Mouse (Mus musculus): ENCODE data around the gene Gm4792. TPM values are rescaled to one million over a fixed set of nuclear protein-coding genes. Genes with fewer than 3 reads are reported as not detected.

The Gm4792 gene
- polyA plus RNA-seq, 1 experiment from 2014 or later, result not detected

DNA sequence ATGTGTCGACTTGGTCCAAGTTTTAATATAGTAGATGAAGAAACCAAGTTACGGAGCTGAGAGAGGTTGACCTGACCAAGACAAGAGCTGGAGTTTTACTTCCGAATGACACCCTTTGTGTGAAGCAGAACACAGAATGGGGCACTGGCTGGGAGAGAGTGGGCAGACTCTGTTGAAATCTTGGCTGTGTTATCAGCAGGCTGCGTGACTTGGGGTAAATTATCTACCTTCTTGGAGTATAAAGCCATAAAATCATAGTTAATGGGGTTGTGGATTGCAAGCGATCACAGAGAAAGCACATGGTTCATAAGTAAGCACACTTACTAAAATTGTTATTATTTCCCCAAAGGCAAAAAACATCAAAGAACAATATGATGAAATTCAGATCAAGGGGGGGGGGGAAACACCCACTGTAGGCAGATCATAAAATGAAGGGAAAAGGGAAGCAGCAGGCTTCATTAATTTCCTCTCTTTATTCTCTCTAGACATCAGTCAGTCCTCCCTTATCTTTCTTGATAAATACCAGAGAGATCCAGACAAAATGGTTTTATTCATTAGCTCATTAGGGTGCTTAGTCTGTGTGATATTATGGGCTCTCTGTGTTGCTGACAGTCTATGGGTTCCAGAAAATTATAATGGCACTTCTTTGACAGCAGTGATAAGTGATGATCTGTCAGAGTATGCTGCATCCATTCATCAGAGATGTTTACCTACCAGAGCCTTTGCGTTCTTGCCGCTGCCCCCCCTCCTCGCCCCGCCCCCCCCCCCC, 12.2 kb upstream of the Gm4792 start:
- H3K27ac ChIP-seq (ENCODE audit: low read depth, low read length), result no peak overlapping the region
- H3K4me1 ChIP-seq (ENCODE audit: control insufficient read depth, insufficient read depth, low read length), result no peaks in the 10 kb centered on the region
- WGBS, result 57% methylated on average over 8 of the region's 9 CpGs
- H3K36me3 ChIP-seq (ENCODE audit: control insufficient read depth, insufficient read depth, low read length), result no peaks in the 10 kb centered on the region
- no peak overlapping the region for H3K4me2 ChIP-seq (replicated peaks; ENCODE audit: low read depth, low read length)
- no peaks in the 10 kb centered on the region for H3K9me3 ChIP-seq (ENCODE audit: control insufficient read depth, low read length)
- ATAC-seq (ENCODE audit: low FRiP score, low TSS enrichment), result no peak
- H3K4me3 ChIP-seq (ENCODE audit: low read length), result no peak overlapping the region
- peaks cover 18% of the 10 kb centered on the region; the same call in 1 of the 2 replicates for H3K27me3 ChIP-seq (ENCODE audit: control insufficient read depth, insufficient read depth, low read length)
- H3K9ac ChIP-seq (ENCODE audit: low read depth, low read length), result no peak overlapping the region

DNA sequence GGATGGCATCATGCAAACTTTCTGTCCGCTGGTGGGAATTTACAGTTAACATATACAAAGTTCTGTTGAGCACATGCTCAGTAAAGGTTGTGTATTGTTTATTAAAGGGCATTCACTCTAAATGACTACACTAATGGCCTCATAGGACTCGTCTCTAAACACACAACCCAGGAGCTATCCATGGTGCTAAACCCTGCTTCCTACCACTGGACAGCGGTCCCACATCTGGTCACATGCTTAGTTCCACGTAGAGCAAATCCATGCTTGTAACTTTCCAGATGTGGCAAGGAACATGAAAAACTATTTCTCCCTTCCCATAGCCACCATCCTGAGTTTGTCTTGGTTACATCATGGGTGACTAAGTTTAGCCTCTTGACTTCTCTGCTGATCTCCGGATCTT, 7.0 kb upstream of the Gm4792 start:
- Histone ChIP-seq H3K9ac (ENCODE audit: low read depth, low read length) (no peak overlapping the region), H3K9me3 (ENCODE audit: control insufficient read depth, low read length) (no peaks in the 10 kb centered on the region), H3K4me2 (replicated peaks; ENCODE audit: low read depth, low read length) (no peak overlapping the region), H3K36me3 (ENCODE audit: control insufficient read depth, insufficient read depth, low read length) (no peaks in the 10 kb centered on the region), H3K27ac (ENCODE audit: low read depth, low read length) (no peak overlapping the region), H3K4me1 (ENCODE audit: control insufficient read depth, insufficient read depth, low read length) (no peaks in the 10 kb centered on the region), H3K27me3 (ENCODE audit: control insufficient read depth, insufficient read depth, low read length) (no peaks in the 10 kb centered on the region), H3K4me3 (ENCODE audit: low read length) (no peak overlapping the region)
- 60% methylated on average over 5 of the region's 5 CpGs for WGBS
- no peak for ATAC-seq (ENCODE audit: low FRiP score, low TSS enrichment)

DNA sequence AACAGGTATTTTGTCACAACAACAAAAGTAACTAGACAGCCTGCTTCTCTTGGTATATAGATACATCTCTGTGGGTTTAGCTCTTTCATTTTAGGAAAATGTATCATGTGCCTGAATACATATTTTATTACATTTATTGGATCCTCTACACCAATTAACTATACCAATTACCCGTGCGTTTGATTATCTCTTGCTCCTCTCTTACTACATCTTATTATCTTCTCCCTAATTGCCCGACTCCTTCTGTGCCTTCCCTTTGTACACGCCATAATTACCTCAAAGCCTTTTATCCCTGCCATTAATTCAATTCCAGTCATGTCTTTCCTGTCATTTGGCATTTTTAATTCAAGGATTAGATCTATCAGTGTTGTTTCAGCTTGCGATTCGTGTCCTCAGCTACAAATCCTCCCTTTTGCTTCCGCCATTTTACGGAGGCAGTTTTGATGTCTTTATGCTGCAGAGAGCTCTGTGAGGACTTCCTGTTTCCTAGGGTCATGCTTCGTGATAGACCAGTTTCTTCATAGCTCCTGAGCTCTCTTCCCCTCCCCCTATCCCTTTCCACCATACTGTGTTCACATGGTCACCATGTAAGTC, 5.7 kb upstream of the Gm4792 start:
- no peaks in the 10 kb centered on the region for H3K36me3 ChIP-seq (ENCODE audit: control insufficient read depth, insufficient read depth, low read length)
- no peaks in the 10 kb centered on the region for H3K9me3 ChIP-seq (ENCODE audit: control insufficient read depth, low read length)
- H3K27me3 ChIP-seq (ENCODE audit: control insufficient read depth, insufficient read depth, low read length), result no peaks in the 10 kb centered on the region
- H3K4me1 ChIP-seq (ENCODE audit: control insufficient read depth, insufficient read depth, low read length), result no peaks in the 10 kb centered on the region
- H3K9ac ChIP-seq (ENCODE audit: low read depth, low read length), result no peak overlapping the region
- WGBS, result 86% methylated on average over 9 of the region's 9 CpGs
- no peak overlapping the region for H3K4me3 ChIP-seq (ENCODE audit: low read length)
- no peak for ATAC-seq (ENCODE audit: low FRiP score, low TSS enrichment)
- H3K4me2 ChIP-seq (replicated peaks; ENCODE audit: low read depth, low read length), result no peak overlapping the region
- H3K27ac ChIP-seq (ENCODE audit: low read depth, low read length), result no peak overlapping the region

DNA sequence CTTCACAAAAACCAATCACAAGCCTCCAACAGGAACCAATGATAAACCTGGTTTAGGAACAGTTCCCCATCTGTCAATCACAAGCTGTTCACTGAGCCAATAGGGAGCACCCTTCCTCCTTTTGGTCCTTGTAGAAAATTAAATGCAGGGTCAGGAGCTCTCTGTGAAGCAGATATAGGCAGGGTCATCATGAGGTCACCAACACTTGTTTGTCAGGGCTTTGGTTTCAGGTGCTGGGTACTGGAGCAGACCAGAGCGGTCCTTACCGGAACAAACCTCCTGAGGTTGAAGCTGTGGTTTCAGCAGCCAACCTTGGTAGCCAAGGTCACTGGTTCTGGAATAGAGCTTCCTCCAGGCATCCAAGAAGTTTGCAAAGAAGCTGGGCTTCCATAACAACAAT, 798 bp upstream of the Gm4792 start:
- Histone ChIP-seq H3K4me1 (ENCODE audit: control insufficient read depth, insufficient read depth, low read length) (no peaks in the 10 kb centered on the region), H3K9ac (ENCODE audit: low read depth, low read length) (no peak overlapping the region), H3K4me2 (replicated peaks; ENCODE audit: low read depth, low read length) (no peak overlapping the region), H3K36me3 (ENCODE audit: control insufficient read depth, insufficient read depth, low read length) (no peaks in the 10 kb centered on the region), H3K4me3 (ENCODE audit: low read length) (no peak overlapping the region), H3K9me3 (ENCODE audit: control insufficient read depth, low read length) (no peaks in the 10 kb centered on the region), H3K27me3 (ENCODE audit: control insufficient read depth, insufficient read depth, low read length) (no peaks in the 10 kb centered on the region), H3K27ac (ENCODE audit: low read depth, low read length) (no peak overlapping the region)
- 84% methylated on average over 2 of the region's 2 CpGs for WGBS
- ATAC-seq (ENCODE audit: low FRiP score, low TSS enrichment), result no peak

DNA sequence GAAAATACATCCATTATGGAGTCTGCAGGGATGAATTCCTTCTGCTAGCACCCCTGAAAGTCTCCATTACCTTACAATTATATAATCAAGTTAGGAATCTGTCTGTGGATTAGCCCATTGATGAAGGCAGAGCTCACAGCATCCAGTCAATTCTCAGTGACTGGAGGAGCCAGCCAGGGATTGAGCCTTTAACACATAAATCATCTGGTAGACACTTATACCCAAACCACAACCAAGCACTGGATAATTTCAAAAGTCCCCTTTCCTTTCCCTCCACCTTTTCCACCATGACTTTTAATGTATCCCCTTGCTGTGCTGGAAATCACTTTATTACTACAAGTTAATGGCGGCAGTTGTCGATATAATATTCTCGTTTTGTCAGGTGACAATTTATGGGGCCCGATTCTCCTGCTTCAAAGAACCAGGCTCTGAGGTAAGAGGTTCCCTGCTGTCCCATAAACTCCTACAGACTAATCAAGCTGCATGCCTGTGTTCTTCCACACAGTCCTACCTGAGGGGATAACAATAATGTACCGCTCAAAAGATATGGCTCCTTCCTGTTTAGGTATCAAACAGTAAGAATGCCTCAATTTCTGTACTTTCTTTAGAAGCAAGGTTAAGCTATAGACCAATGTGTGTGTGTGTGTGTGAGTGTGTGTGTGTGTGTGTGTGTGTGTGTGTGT, 2.4 kb downstream of the Gm4792 start:
- Histone ChIP-seq H3K9ac (ENCODE audit: low read depth, low read length) (no peak overlapping the region), H3K27me3 (ENCODE audit: control insufficient read depth, insufficient read depth, low read length) (no peaks in the 10 kb centered on the region), H3K9me3 (ENCODE audit: control insufficient read depth, low read length) (no peaks in the 10 kb centered on the region), H3K4me3 (ENCODE audit: low read length) (no peak overlapping the region), H3K27ac (ENCODE audit: low read depth, low read length) (no peak overlapping the region), H3K36me3 (ENCODE audit: control insufficient read depth, insufficient read depth, low read length) (no peaks in the 10 kb centered on the region), H3K4me1 (ENCODE audit: control insufficient read depth, insufficient read depth, low read length) (no peaks in the 10 kb centered on the region), H3K4me2 (replicated peaks; ENCODE audit: low read depth, low read length) (no peak overlapping the region)
- WGBS, result 89% methylated on average over 5 of the region's 5 CpGs
- ATAC-seq (ENCODE audit: low FRiP score, low TSS enrichment), result no peak

DNA sequence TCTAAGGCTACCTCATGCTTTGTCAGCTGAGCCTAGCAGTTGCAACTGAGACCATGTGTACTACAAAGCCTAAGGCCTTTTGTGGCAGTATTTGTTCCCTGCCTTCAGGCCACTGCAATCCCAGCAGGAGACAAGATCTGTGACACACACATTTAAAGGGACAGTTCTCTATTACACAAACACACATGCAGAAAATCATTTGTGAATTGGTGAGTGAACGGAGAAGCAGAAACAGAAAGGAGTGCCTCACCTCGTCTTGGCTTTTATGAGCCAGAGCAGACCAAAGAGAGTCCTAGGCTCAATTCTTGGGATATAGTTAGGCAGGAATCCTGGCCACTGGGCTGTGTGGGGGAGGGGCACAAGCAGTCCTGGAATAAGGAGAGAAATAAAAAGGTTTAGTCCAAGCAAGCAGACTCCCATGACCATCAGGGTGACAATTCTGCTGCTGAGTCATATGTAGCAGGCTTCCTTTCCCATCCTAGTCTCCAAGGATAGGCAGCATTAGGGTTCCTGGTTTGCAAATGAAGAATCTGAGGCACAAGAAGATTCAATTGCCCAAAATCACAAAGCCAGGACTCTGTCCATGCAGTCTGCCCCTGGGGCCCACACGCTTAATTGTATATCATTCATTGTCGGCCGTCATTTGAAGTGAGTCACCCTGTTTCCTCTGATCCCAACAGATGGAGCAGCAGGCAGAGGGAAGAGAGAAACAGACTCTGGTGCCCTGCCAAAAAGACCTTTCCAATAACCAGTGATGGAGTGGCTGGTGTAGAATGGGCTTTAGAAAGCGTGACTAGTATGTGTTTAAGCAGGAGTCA, 3.4 kb downstream of the Gm4792 start:
- H3K4me2 ChIP-seq (replicated peaks; ENCODE audit: low read depth, low read length), result no peak overlapping the region
- H3K9me3 ChIP-seq (ENCODE audit: control insufficient read depth, low read length), result no peaks in the 10 kb centered on the region
- WGBS, result 50% methylated on average over 6 of the region's 6 CpGs
- no peaks in the 10 kb centered on the region for H3K27me3 ChIP-seq (ENCODE audit: control insufficient read depth, insufficient read depth, low read length)
- H3K4me1 ChIP-seq (ENCODE audit: control insufficient read depth, insufficient read depth, low read length), result no peaks in the 10 kb centered on the region
- no peak overlapping the region for H3K9ac ChIP-seq (ENCODE audit: low read depth, low read length)
- no peak overlapping the region for H3K4me3 ChIP-seq (ENCODE audit: low read length)
- H3K27ac ChIP-seq (ENCODE audit: low read depth, low read length), result no peak overlapping the region
- no peak for ATAC-seq (ENCODE audit: low FRiP score, low TSS enrichment)
- no peaks in the 10 kb centered on the region for H3K36me3 ChIP-seq (ENCODE audit: control insufficient read depth, insufficient read depth, low read length)

DNA sequence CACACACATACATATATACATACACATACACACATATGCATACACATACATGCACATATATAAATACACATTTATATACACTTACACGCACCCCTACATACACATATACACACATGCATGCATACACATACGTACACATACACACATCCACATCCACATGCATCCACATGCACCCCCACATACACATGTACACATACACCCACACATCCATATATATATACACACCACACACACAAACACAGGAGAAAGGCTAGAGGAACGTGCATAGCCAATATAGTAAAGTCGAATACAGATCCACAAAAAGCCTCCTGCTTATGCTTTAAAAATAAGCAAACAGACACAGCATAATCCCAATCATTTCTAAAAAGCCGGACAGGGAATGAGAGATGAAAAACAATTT, 4.1 kb downstream of the Gm4792 start:
- Histone ChIP-seq H3K4me1 (ENCODE audit: control insufficient read depth, insufficient read depth, low read length) (no peaks in the 10 kb centered on the region), H3K4me3 (ENCODE audit: low read length) (no peak overlapping the region), H3K4me2 (replicated peaks; ENCODE audit: low read depth, low read length) (no peak overlapping the region), H3K9ac (ENCODE audit: low read depth, low read length) (no peak overlapping the region), H3K27me3 (ENCODE audit: control insufficient read depth, insufficient read depth, low read length) (no peaks in the 10 kb centered on the region), H3K36me3 (ENCODE audit: control insufficient read depth, insufficient read depth, low read length) (no peaks in the 10 kb centered on the region), H3K9me3 (ENCODE audit: control insufficient read depth, low read length) (no peaks in the 10 kb centered on the region), H3K27ac (ENCODE audit: low read depth, low read length) (no peak overlapping the region)
- no peak for ATAC-seq (ENCODE audit: low FRiP score, low TSS enrichment)
- WGBS, result 93% methylated on average over 5 of the region's 5 CpGs

DNA sequence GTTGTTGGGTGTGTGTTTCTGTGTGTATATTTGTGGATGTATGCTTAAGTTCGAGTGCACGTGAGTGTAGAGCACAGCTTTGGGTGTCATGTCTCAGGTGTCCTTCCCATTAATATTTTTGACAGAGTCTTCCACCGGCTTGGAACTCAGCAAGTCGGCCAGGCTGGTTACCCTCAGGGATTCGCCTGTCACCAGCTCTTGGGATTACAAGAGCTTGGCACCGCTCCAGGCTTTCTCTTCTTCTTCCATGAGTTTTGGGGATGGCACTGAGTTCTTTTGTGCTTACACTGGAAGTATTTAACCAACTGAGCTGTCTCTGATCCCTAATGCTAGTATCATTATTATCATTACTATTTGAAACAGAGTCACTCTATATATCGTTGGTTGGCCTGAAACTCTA, 15.7 kb downstream of the Gm4792 start:
- Histone ChIP-seq H3K36me3 (ENCODE audit: control insufficient read depth, insufficient read depth, low read length) (no peaks in the 10 kb centered on the region), H3K27ac (ENCODE audit: low read depth, low read length) (no peak overlapping the region), H3K9ac (ENCODE audit: low read depth, low read length) (no peak overlapping the region), H3K27me3 (ENCODE audit: control insufficient read depth, insufficient read depth, low read length) (no peaks in the 10 kb centered on the region), H3K4me3 (ENCODE audit: low read length) (no peak overlapping the region), H3K4me2 (replicated peaks; ENCODE audit: low read depth, low read length) (no peak overlapping the region), H3K4me1 (ENCODE audit: control insufficient read depth, insufficient read depth, low read length) (no peaks in the 10 kb centered on the region), H3K9me3 (ENCODE audit: control insufficient read depth, low read length) (no peaks in the 10 kb centered on the region)
- ATAC-seq (ENCODE audit: low FRiP score, low TSS enrichment), result no peak
- WGBS, result 92% methylated on average over 7 of the region's 7 CpGs

All from kidney, embryonic 14.5 days (tissue).